Mouse (Mus musculus) lung, adult 2 months (tissue): Measurements from ENCODE around the gene Ttll5.

Experiments used
- CTCF ChIP-seq: fragments of 200-500 bp; IDR thresholded peaks from 2 replicates; pipeline ENCODE4 v1.5.1; 2011; ENCODE audit warnings: mild to moderate bottlenecking, low read length, control low read depth; ENCODE audit not compliant: insufficient read depth
- POLR2A ChIP-seq: fragments of 200-500 bp; IDR thresholded peaks from 2 replicates; pipeline ENCODE4 v1.6.1; 2011; ENCODE audit warnings: low read depth, mild to moderate bottlenecking, control low read depth, low read length, borderline replicate concordance; ENCODE audit errors: extremely low read depth

DNA sequence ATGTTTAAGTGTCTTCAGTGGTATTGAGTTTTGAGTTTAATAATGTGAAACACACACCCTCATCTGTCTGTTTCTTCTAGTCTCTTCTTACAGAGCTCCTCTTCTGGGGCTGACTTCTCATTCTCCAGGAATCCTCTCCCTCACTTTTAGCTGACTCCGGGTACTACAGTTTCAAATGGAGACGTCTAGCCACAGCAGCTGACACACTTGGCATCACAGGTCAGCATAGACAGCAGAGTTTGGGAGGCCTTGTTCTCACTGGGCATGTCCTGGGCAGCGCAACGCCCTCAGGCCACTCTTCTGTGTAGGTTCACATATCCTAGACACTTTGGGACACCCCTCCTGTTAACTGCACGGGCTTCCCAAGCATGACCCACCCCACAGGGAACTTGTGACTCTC is 214.6 kb downstream of the Ttll5 start:
- TF ChIP-seq CTCF, result no peak
- no peak for TF ChIP-seq POLR2A
